11 mouse cellular contexts compared by ENCODE assay signal in the genomic region with DNA sequence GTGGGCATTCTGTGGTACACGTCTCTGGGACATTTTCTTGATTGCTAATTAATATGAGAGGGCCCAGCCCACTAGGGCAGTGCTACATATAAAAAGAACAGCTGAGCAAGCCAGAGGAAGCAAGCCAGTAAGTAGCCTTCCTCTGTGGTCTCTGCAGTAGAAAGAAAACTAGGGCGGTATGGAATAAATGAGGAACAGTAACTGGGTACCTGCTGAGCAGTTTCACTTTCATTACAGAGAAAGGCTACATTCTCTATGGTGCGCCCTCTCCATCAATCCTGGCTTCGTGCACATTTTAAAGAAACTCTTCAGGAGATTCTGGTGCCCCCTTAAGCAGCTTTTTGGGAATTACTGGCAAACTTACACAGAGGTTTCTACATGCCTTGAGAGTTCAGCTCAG. TPM values are rescaled to one million over a fixed set of nuclear protein-coding genes. Genes with fewer than 3 reads are reported as not detected.
A peak's percentile ranks its signal among the peaks of the same experiment; 100 is the strongest.
DNase-seq lines count a peak whose midpoint lies in the region; ATAC-seq and TF ChIP-seq lines count a peak whose summit lies in the region.
"Had no signal": no experiment of that assay in that cellular context is flagged by ENCODE, and none has a peak within 500 bp of the region (broad histone marks: within the 10 kb centered on the region; RNA-seq: fewer than 3 reads in every experiment).

No protein-coding gene starts in this region.

- no peak overlapping the region for H3K4me2 ChIP-seq in limb, embryonic 12.5 days
- H3K4me2 ChIP-seq in liver, postnatal 0 days (ENCODE audit: low read depth, low read length), result peak overlapping the region; percentile 24
- H3K4me2 ChIP-seq: stomach, embryonic 15.5 days had no signal

- TF ChIP-seq POLR2A in brain, embryonic 14.5 days (IDR thresholded peaks at IDR 0.05; ENCODE audit: borderline replicate concordance, extremely low read depth, insufficient read depth, insufficient read length, poor library complexity, severe bottlenecking), result no peak
- TF ChIP-seq POLR2A in cerebellum, adult 2 months (IDR thresholded peaks at IDR 0.05; ENCODE audit: borderline replicate concordance, insufficient read depth, low read length), result no peak

- no peak for TF ChIP-seq CTCF in brain, embryonic 14.5 days (IDR thresholded peaks at IDR 0.05; ENCODE audit: borderline replicate concordance, extremely low read depth, insufficient read depth, insufficient read length)
- TF ChIP-seq CTCF in liver, postnatal 0 days (IDR thresholded peaks at IDR 0.05; ENCODE audit: low read depth), result 0 out of 2 replicates have a peak, but pooled peaks have one; percentile 10
- TF ChIP-seq CTCF in cerebellum, adult 2 months (IDR thresholded peaks at IDR 0.05; ENCODE audit: borderline replicate concordance, insufficient read depth, low read depth, low read length), result no peak

- ATAC-seq in limb, embryonic 12.5 days (ENCODE audit: insufficient number of reproducible peaks, insufficient read depth, low FRiP score, low TSS enrichment, low read depth), result no peak
- ATAC-seq in liver, postnatal 0 days, result no peak
- ATAC-seq: Patski had no signal

- peaks cover 35% of the 10 kb centered on the region for H3K4me1 ChIP-seq in limb, embryonic 12.5 days (replicated peaks)
- peaks cover 30% of the 10 kb centered on the region for H3K4me1 ChIP-seq in limb, embryonic 10.5 days
- peaks cover 31% of the 10 kb centered on the region for H3K4me1 ChIP-seq in liver, postnatal 0 days (ENCODE audit: insufficient read depth)
- H3K4me1 ChIP-seq in cerebellum, adult 2 months (ENCODE audit: control insufficient read depth, insufficient read depth, low read length), result peaks cover 15% of the 10 kb centered on the region; the same call in 1 of the 2 replicates

- no peaks in the 10 kb centered on the region for H3K27me3 ChIP-seq in limb, embryonic 12.5 days
- no peaks in the 10 kb centered on the region for H3K27me3 ChIP-seq in limb, embryonic 10.5 days (ENCODE audit: low read depth, poor library complexity, severe bottlenecking)
- no peaks in the 10 kb centered on the region for H3K27me3 ChIP-seq in liver, postnatal 0 days (ENCODE audit: insufficient read depth, low read length)
- no peaks in the 10 kb centered on the region for H3K27me3 ChIP-seq in cerebellum, adult 2 months (ENCODE audit: control insufficient read depth, insufficient read depth, low read length)
- H3K27me3 ChIP-seq: Patski; stomach, embryonic 15.5 days had no signal

- no peaks in the 10 kb centered on the region; the same call in 1 of the 2 replicates for H3K9me3 ChIP-seq in limb, embryonic 12.5 days
- H3K9me3 ChIP-seq in limb, embryonic 10.5 days (replicated peaks), result no peaks in the 10 kb centered on the region
- no peaks in the 10 kb centered on the region for H3K9me3 ChIP-seq in liver, postnatal 0 days (ENCODE audit: low read length)
- H3K9me3 ChIP-seq: stomach, embryonic 15.5 days had no signal

- 0 out of 2 replicates have a peak, but pooled peaks cover 3% of the 10 kb centered on the region for H3K36me3 ChIP-seq in limb, embryonic 12.5 days
- H3K36me3 ChIP-seq in limb, embryonic 10.5 days, result no peaks in the 10 kb centered on the region
- no peaks in the 10 kb centered on the region for H3K36me3 ChIP-seq in liver, postnatal 0 days (replicated peaks; ENCODE audit: insufficient read depth, low read length)
- H3K36me3 ChIP-seq: stomach, embryonic 15.5 days had no signal

- H3K9ac ChIP-seq in limb, embryonic 12.5 days (replicated peaks), result no peak overlapping the region
- no peak overlapping the region for H3K9ac ChIP-seq in liver, postnatal 0 days (replicated peaks)
- H3K9ac ChIP-seq: stomach, embryonic 15.5 days had no signal

- H3K4me3 ChIP-seq in limb, embryonic 12.5 days (replicated peaks), result no peak overlapping the region
- no peak overlapping the region for H3K4me3 ChIP-seq in limb, embryonic 10.5 days
- H3K4me3 ChIP-seq in liver, postnatal 0 days (ENCODE audit: low read depth, low read length), result no peak overlapping the region; the same call in 1 of the 2 replicates
- H3K4me3 ChIP-seq in cerebellum, adult 2 months (replicated peaks; ENCODE audit: insufficient read depth, low read depth, low read length), result no peak overlapping the region
- H3K4me3 ChIP-seq: stomach, embryonic 15.5 days had no signal

- no peak for DNase-seq in limb, embryonic 10.5 days (ENCODE audit: low spot score)
- peak; percentile 39 for DNase-seq in CD4-positive helper T cell, adult 2 months (ENCODE audit: low read depth, low spot score)
- DNase-seq in brain, embryonic 14.5 days (ENCODE audit: low read depth), result peak; percentile 61
- no peak for DNase-seq in liver, postnatal 0 days
- no peak for DNase-seq in cerebellum, adult 2 months
- no peak for DNase-seq in MN1 (ENCODE audit: low spot score)
- DNase-seq in adrenal gland, postnatal 10 days, result no peak
- DNase-seq: cerebellum, postnatal 10 days had no signal

- 51% methylated on average over 4 of the region's 4 CpGs for WGBS in limb, embryonic 12.5 days
- 72% methylated on average over 4 of the region's 4 CpGs for WGBS in limb, embryonic 10.5 days
- 41% methylated on average over 4 of the region's 4 CpGs for WGBS in liver, postnatal 0 days (ENCODE audit: insufficient replicate concordance)
- WGBS in cerebellum, adult 2 months, result 74% methylated on average over 4 of the region's 4 CpGs

- H3K27ac ChIP-seq in limb, embryonic 12.5 days, result peak overlapping the region; percentile 60
- H3K27ac ChIP-seq in limb, embryonic 10.5 days, result no peak overlapping the region
- no peak overlapping the region for H3K27ac ChIP-seq in liver, postnatal 0 days (ENCODE audit: low read depth)
- no peak overlapping the region for H3K27ac ChIP-seq in cerebellum, adult 2 months (ENCODE audit: insufficient read depth, low read length)
- H3K27ac ChIP-seq: stomach, embryonic 15.5 days had no signal

- TF ChIP-seq EP300 in liver, postnatal 0 days (IDR thresholded peaks at IDR 0.05; ENCODE audit: low read depth), result no peak

RNA-seq across cellular contexts. Expression of a gene that starts 47.1 kb away (rescaled TPM):
- polyA plus RNA-seq in limb, embryonic 12.5 days (2016; fragmentation: Nextera tagmentation; extraction: Ambion mirVana), result 21.6 and 24.3 TPM in 2 replicates
- polyA plus RNA-seq in limb, embryonic 10.5 days (2016; fragmentation: Nextera tagmentation; extraction: Ambion mirVana), result 12.6 and 18.9 TPM in 2 replicates
- polyA plus RNA-seq in brain, embryonic 14.5 days (2012; rRNA removed), result 69.3 and 82.1 TPM in 2 replicates
- polyA plus RNA-seq in liver, postnatal 0 days (2015; fragmentation: Nextera tagmentation; extraction: Ambion mirVana), result 3.0 and 3.6 TPM in 2 replicates
- 176 and 180 TPM in 2 replicates for polyA plus RNA-seq in cerebellum, adult 2 months (2012; rRNA removed)
- 10 to 100 TPM; 49.9 to 61.5 TPM for total RNA-seq in adrenal gland, postnatal 10 days (2021)

RNA-seq across cellular contexts. Expression of a gene that starts 47.5 kb away (rescaled TPM):
- polyA plus RNA-seq in limb, embryonic 12.5 days (2016; fragmentation: Nextera tagmentation; extraction: Ambion mirVana), result 2.1 and 2.9 TPM in 2 replicates
- polyA plus RNA-seq in limb, embryonic 10.5 days (2016; fragmentation: Nextera tagmentation; extraction: Ambion mirVana), result 1.0 and 1.1 TPM in 2 replicates
- 6.0 and 7.1 TPM in 2 replicates for polyA plus RNA-seq in brain, embryonic 14.5 days (2012; rRNA removed)
- 0.54 and 0.56 TPM in 2 replicates for polyA plus RNA-seq in liver, postnatal 0 days (2015; fragmentation: Nextera tagmentation; extraction: Ambion mirVana)
- polyA plus RNA-seq in cerebellum, adult 2 months (2012; rRNA removed), result 7.1 and 8.0 TPM in 2 replicates
- total RNA-seq in adrenal gland, postnatal 10 days (2021), result 1 to 10 TPM; 1.1 to 1.5 TPM

Comparison
In these comparisons a context has a peak if more than half of its experiments do, and no peak if none do; other contexts are left out.
1. DNase-seq: peak in CD4-positive helper T cell, adult 2 months (single experiment) and brain, embryonic 14.5 days (single experiment); none in limb, embryonic 10.5 days (single experiment), liver, postnatal 0 days (single experiment), cerebellum, adult 2 months (0 of 2), MN1 (single experiment) and adrenal gland, postnatal 10 days (single experiment).